Mouse (Mus musculus) kidney, embryonic 14.5 days (tissue): Measurements from ENCODE around the gene Tcf7l2. TPM values are rescaled to one million over a fixed set of nuclear protein-coding genes. Genes with fewer than 3 reads are reported as not detected.

Experiments used
- ATAC-seq: fragments of 200-750 bp; cut with Nextera tagmentation; 2 replicates; pipeline ENCODE4 v1.8.0; 2017; ENCODE audit warnings: moderate number of reproducible peaks, mild to moderate bottlenecking, moderate TSS enrichment, moderate library complexity; ENCODE audit not compliant: low FRiP score, low TSS enrichment
- H3K27ac ChIP-seq: fragments of 300-500 bp; sonication (generic); 2 replicates; pipeline ENCODE4 v1.5.1; 2014; ENCODE audit warnings: low read depth, mild to moderate bottlenecking, low read length, moderate library complexity, mixed read lengths
- H3K27me3 ChIP-seq: fragments of 300-500 bp; sonication (generic); 2 replicates; pipeline ENCODE4 v1.6.1; 2014; ENCODE audit warnings: mild to moderate bottlenecking, low read length; ENCODE audit not compliant: control insufficient read depth, insufficient read depth
- H3K36me3 ChIP-seq: fragments of 300-500 bp; sonication (generic); 2 replicates; pipeline ENCODE4 v1.6.1; 2014; ENCODE audit warnings: low read length, mixed read lengths; ENCODE audit not compliant: control insufficient read depth, insufficient read depth
- H3K4me1 ChIP-seq: fragments of 300-500 bp; sonication (generic); 2 replicates; pipeline ENCODE4 v1.6.1; 2014; ENCODE audit warnings: low read length, mixed read lengths; ENCODE audit not compliant: control insufficient read depth, insufficient read depth
- H3K4me2 ChIP-seq: fragments of 300-500 bp; sonication (generic); replicated peaks from 2 replicates; pipeline ENCODE4 v1.6.1; 2014; ENCODE audit warnings: low read depth, mild to moderate bottlenecking, low read length
- H3K4me3 ChIP-seq: fragments of 300-500 bp; sonication (generic); 2 replicates; pipeline ENCODE4 v1.5.1; 2014; ENCODE audit warnings: mild to moderate bottlenecking, low read length
- H3K9ac ChIP-seq: fragments of 300-500 bp; sonication (generic); 2 replicates; pipeline ENCODE4 v1.6.1; 2014; ENCODE audit warnings: low read depth, mild to moderate bottlenecking, low read length, moderate library complexity
- H3K9me3 ChIP-seq: fragments of 300-500 bp; sonication (generic); 2 replicates; pipeline ENCODE4 v1.6.1; 2016; ENCODE audit warnings: low read length; ENCODE audit not compliant: control insufficient read depth
- WGBS: fragments of 180-500 bp; shearing (Covaris S2); extraction: QIAGEN DNeasy Blood & Tissue Kit; methylation state at CpG from one replicate; pipeline ENCODE4 v1.1.7; 2014; 5-methylcytosine and 5-hydroxymethylcytosine counted together
- polyA plus RNA-seq: library from polyadenylated mRNA; unstranded; fragments of >200 nt; fragmentation: Nextera tagmentation; extraction: Ambion mirVana; gene quantifications from 2 replicates; pipeline ENCODE4 v1.2.1, GENCODE M21; 2014

Tcf7l2 gene
- polyA plus RNA-seq, 1 experiment from 2014 or later: 80.8 TPM

DNA sequence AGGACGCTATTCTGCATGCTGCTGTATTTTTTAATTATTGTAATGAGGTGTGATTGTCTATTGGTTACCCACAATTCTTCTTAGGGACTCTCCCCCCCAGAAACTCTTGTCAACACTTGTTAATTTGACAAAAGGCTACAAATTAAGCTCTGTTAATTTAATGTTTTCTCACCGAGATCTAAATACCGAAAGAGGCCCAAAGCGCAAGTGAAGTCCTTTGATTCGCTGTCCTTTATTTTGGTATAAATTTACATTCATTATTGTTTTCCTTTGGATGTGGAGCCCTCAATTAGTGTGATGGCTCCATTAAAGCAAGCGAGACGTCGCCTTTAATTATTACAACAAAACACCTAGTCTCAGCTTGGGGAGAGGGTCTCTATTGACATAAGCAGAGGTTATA, 170.3 kb downstream of the Tcf7l2 start:
- no peak overlapping the region for H3K4me2 ChIP-seq
- H3K9me3 ChIP-seq: no peaks in the 10 kb centered on the region
- no peak overlapping the region for H3K9ac ChIP-seq
- no peak for ATAC-seq
- H3K4me1 ChIP-seq: peaks cover 21% of the 10 kb centered on the region
- WGBS: 44% methylated on average over 8 of the region's 8 CpGs
- H3K4me3 ChIP-seq: no peak overlapping the region
- peaks cover 19% of the 10 kb centered on the region; the same call in 1 of the 2 replicates for H3K36me3 ChIP-seq
- no peak overlapping the region for H3K27ac ChIP-seq
- H3K27me3 ChIP-seq: no peaks in the 10 kb centered on the region

DNA sequence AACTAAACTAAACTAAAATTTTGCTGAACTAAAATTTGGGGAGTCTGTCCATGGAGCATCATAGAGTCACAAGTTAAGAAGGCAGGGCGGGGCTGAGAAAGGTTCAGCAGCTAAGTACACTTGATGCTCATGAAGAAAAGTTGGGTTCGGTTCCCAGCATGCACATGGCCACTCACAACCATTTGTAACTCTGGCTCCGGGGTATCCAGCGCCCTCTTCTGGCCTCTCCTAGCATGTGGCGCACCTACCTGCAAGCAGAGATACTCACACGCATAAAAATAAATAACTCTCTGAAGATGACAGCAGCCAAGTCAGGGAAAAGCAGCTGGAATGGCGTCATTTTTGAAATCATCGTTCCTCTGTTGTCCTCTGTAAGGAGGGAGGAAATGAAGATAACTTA, 171.2 kb downstream of the Tcf7l2 start:
- no peak for ATAC-seq
- H3K4me2 ChIP-seq: no peak overlapping the region
- H3K36me3 ChIP-seq: peaks cover 26% of the 10 kb centered on the region; the same call in 1 of the 2 replicates
- H3K9me3 ChIP-seq: no peaks in the 10 kb centered on the region
- H3K4me1 ChIP-seq: peaks cover 21% of the 10 kb centered on the region
- H3K27ac ChIP-seq: no peak overlapping the region
- H3K9ac ChIP-seq: no peak overlapping the region
- WGBS: 90% methylated on average over 8 of the region's 8 CpGs
- H3K4me3 ChIP-seq: no peak overlapping the region
- no peaks in the 10 kb centered on the region for H3K27me3 ChIP-seq

DNA sequence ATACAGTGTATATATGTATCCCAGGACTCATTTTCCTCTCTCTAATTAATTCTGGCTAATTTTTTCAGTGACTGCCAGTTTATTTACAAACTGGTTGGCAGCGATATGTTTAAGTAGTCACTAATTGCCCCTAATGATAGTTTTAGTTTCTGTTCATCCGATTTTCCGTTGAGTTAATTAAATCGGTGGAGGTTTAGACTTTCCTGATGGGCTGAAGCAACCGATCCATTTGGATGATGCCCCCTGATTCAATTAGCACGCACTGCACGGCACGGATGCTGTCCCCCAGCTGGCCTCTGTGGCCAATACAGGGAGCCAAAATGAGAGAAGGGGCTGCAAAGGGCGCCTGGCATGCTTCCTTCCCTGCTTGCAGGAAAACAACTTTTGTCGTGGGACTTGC, 172.0 kb downstream of the Tcf7l2 start:
- no peaks in the 10 kb centered on the region for H3K27me3 ChIP-seq
- H3K4me2 ChIP-seq: no peak overlapping the region
- no peak overlapping the region for H3K4me3 ChIP-seq
- no peaks in the 10 kb centered on the region for H3K9me3 ChIP-seq
- ATAC-seq: no peak
- H3K36me3 ChIP-seq: peaks cover 26% of the 10 kb centered on the region; the same call in 1 of the 2 replicates
- no peak overlapping the region for H3K9ac ChIP-seq
- 79% methylated on average over 10 of the region's 10 CpGs for WGBS
- H3K4me1 ChIP-seq: peaks cover 21% of the 10 kb centered on the region
- no peak overlapping the region for H3K27ac ChIP-seq

DNA sequence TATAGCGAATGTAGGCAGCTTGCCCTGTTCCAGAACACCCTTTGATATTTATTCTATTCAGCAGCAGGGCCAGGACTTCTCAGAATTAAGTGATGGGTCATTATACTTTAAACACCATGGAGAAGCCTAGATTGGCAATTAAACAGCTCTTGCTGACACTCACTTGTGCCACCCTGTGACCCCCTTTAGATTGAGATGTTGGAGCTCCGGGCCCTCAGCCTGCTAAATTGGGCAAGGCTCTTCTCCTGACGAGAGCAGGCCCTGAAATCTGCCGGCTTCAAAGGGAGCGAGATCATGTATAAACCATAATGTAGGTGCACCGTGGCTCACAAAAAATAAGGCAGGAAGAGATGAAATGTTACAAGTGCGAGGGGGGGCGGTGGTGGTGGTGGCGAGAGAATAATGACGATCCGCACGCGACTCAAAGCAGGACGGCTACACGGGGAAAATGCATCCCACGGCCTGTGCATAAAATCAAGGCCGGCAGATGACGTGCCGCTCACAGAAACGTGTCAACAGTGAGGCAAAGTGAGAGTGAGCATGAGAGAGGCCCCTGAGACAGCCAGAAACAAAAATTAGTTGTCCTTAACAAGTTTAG, 173.1 kb downstream of the Tcf7l2 start:
- Histone ChIP-seq H3K36me3 (peaks cover 35% of the 10 kb centered on the region), H3K9ac (no peak overlapping the region), H3K4me3 (no peak overlapping the region), H3K9me3 (no peaks in the 10 kb centered on the region), H3K27ac (no peak overlapping the region), H3K27me3 (no peaks in the 10 kb centered on the region), H3K4me1 (peaks cover 16% of the 10 kb centered on the region), H3K4me2 (no peak overlapping the region)
- 55% methylated on average over 20 of the region's 20 CpGs for WGBS
- ATAC-seq: no peak

DNA sequence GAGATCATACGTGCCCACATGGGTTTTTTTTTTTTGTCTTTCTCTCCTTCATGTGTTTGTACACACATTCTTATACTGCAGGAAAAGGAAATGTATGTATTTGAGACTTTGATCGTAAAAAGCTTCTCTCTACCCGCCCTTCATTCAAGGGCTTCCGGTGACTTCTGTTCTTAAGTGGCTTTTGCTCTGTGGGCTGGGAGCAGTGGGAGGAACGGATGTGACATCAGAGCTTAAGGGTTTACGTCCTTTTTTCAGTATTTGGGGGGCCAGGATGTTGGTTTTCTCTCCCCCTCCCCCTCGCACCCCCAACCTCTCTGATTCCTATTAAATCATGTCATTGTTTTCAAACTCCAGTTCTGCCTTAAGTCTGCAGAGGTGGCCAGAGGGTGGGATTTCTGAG, 173.9 kb downstream of the Tcf7l2 start:
- Histone ChIP-seq H3K36me3 (peaks cover 43% of the 10 kb centered on the region), H3K4me2 (no peak overlapping the region), H3K9ac (no peak overlapping the region), H3K27me3 (no peaks in the 10 kb centered on the region), H3K4me1 (peaks cover 16% of the 10 kb centered on the region), H3K27ac (peak overlapping the region; percentile 20; the same call in 1 of the 2 replicates), H3K4me3 (no peak overlapping the region), H3K9me3 (no peaks in the 10 kb centered on the region)
- WGBS: 46% methylated on average over 7 of the region's 7 CpGs
- ATAC-seq: no peak

DNA sequence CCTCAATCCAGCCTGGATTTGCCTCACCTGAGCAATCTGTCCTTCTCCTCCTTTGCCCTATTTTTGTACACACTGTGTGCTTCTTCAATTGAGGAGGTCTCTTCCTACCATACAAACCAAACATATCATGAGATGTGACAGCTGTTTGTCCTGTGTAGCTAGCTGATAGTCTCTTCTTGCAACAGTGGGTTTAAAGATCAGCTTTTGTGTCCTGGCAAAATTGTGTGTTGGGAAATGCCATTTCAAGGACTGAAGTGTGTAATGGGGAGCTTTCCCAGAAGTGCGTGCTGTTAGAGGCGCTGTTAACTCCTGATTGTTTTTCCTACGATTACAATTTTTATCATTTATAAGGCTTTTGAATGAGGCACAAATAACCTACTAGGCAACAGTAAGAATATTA, 174.6 kb downstream of the Tcf7l2 start:
- peaks cover 46% of the 10 kb centered on the region for H3K36me3 ChIP-seq
- peaks cover 11% of the 10 kb centered on the region for H3K4me1 ChIP-seq
- H3K9me3 ChIP-seq: no peaks in the 10 kb centered on the region
- no peak overlapping the region for H3K27ac ChIP-seq
- no peak overlapping the region for H3K4me2 ChIP-seq
- H3K4me3 ChIP-seq: no peak overlapping the region
- H3K27me3 ChIP-seq: no peaks in the 10 kb centered on the region
- no peak for ATAC-seq
- 95% methylated on average over 3 of the region's 3 CpGs for WGBS
- H3K9ac ChIP-seq: no peak overlapping the region

DNA sequence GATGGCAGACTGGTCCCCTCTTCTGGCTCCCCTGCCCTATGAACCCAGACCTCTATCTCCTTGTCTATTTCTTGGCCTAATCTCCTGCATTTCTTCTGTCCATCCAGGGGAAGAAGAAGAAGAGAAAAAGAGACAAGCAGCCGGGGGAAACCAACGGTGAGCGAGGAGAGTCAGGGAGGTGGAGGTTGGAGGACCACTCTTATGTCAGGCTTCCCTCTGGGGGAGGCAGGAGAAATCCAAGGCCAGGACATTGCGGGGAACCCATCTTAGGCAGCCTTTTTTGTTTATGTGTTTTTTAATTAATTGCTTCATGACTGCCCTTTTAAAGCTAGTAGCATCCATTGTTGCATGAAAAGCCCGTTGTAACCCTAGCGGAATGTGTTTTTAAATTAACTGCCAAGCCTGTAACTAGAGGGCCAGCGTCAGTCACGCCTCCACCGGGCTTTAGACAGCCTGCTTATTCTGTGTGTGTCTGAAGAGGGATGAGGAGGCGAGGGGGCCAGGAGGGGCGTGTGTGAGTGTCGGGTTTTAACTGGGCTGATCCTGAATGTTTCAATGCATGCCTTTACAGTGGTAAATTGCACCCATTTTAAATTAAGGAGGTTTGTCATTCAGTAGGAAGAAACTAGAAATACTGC, 182.3 kb downstream of the Tcf7l2 start:
- Histone ChIP-seq H3K36me3 (peaks cover 34% of the 10 kb centered on the region), H3K27me3 (no peaks in the 10 kb centered on the region), H3K9me3 (no peaks in the 10 kb centered on the region), H3K9ac (no peak overlapping the region), H3K4me1 (no peaks in the 10 kb centered on the region), H3K27ac (no peak overlapping the region), H3K4me2 (no peak overlapping the region), H3K4me3 (no peak overlapping the region)
- peak; percentile 67; the same call in 1 of the 2 replicates for ATAC-seq
- WGBS: 19% methylated on average over 12 of the region's 12 CpGs

DNA sequence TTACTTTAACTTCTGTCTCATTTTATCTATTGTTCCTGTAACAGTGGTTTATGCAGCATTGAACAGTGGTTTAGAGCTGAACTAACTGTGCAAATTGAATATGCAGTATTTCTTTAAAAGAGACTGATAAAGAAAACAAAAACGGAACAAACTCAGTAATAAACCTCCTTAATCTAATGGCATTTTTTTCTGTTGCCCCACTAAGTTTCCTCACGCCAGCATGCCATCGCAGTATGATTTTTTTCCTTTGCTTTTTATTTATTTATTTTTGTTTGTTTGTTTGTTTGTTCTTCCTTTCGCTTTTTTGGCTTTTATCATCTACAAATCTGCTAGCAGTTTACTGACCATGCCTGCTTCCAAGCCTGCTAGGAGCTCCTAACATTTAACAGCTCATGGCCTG, 183.2 kb downstream of the Tcf7l2 start:
- ATAC-seq: no peak
- peaks cover 25% of the 10 kb centered on the region for H3K36me3 ChIP-seq
- WGBS: 91% methylated on average over 4 of the region's 4 CpGs

DNA sequence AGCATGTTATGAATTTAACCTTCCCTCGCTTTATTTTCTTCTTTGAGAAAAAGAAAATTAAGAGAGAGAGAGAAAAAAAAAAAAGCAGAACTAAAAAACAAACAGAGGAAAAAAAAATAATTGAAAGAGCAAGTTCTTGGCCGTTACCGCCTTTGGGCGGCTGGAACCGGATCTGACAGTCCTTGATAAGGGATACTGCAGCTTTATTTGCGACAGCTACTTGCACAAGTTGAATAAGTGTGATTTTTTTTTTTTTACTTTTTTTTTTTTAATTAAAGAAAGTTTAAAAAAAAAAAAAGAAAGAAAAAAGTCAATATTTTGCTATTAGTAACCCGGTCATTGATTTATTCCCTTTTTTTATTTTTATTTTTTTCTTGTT, 183.8 kb downstream of the Tcf7l2 start:
- no peak overlapping the region for H3K4me2 ChIP-seq
- H3K27me3 ChIP-seq: no peaks in the 10 kb centered on the region
- peaks cover 19% of the 10 kb centered on the region for H3K36me3 ChIP-seq
- 58% methylated on average over 7 of the region's 7 CpGs for WGBS
- H3K9me3 ChIP-seq: no peaks in the 10 kb centered on the region
- H3K4me1 ChIP-seq: no peaks in the 10 kb centered on the region
- H3K9ac ChIP-seq: no peak overlapping the region
- H3K27ac ChIP-seq: no peak overlapping the region
- no peak overlapping the region for H3K4me3 ChIP-seq
- no peak for ATAC-seq

More for the DNA sequence above, 183.2 kb downstream of the Tcf7l2 start:
- H3K9me3 ChIP-seq: no peaks in the 10 kb centered on the region
- no peak overlapping the region for H3K27ac ChIP-seq
- H3K4me3 ChIP-seq: no peak overlapping the region
- no peaks in the 10 kb centered on the region for H3K27me3 ChIP-seq
- no peaks in the 10 kb centered on the region for H3K4me1 ChIP-seq
- no peak overlapping the region for H3K9ac ChIP-seq
- no peak overlapping the region for H3K4me2 ChIP-seq
